Comparison of ENCODE assay signal across 8 mouse cellular contexts in the genomic region with DNA sequence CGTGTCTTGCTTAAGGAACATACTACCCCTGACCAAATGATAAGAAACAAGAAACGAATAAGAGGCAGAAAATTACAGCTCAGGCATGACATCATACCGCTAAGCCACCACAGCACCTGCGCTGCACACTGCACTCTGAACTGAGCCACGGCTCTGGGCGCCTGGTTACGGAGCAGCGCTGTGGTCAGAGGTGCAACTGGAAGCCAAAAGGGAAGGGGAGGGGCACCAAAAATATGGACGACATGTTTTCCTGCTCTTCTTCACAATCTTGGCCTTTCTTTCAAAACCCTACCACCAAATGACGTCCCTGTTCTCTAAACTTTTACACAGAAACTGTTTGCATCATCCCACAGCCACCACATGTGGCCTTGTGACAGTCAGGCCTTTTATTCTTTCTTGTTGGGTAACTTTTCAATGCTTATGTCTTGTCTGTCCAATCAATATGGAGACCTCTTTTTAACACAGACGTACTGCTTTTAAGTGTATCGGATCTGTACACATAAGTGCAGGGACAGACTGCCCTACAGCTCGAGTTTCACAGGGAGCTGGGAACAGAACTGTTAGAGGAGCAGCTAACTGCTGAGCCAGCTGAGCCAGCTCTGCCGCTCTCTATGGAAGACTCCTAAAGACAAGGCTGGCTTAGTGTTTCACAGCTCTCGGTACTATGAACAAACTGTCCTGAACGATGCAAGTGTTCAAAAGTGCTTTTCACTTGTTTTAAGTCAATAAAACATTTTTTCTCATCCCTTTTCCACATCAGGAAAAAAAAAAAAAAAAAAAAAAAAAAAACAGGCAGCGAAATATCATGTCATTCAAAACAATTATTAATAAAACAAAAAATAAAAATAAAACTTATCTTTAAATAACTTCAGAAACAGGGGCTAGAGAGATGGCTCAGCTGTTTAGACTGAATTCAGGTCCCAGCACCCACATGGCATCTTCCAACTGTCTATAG. TPM values are rescaled to one million over a fixed set of nuclear protein-coding genes. Genes with fewer than 3 reads are reported as not detected.
A peak's percentile ranks its signal among the peaks of the same experiment; 100 is the strongest.
DNase-seq lines count a peak whose midpoint lies in the region; ATAC-seq lines count a peak whose summit lies in the region.

No protein-coding gene starts in this region.

- H3K79me2 ChIP-seq in macrophage (ENCODE audit: inconsistent target): peaks cover 99% of the 10 kb centered on the region

- DNase-seq in spleen, adult 12 weeks (ENCODE audit: low spot score): peak; percentile 30
- DNase-seq in spleen, postnatal 14 days (ENCODE audit: low spot score in 2 of 2): no peak
- no peak for DNase-seq in embryonic facial prominence, embryonic 14.5 days (ENCODE audit: low spot score)
- DNase-seq in thymus, postnatal 4 days: peak; percentile 67
- DNase-seq in ovary, adult 18-20 months (ENCODE audit: low spot score): no peak
- no peak for DNase-seq in left cerebral cortex, adult 11 months (ENCODE audit: low spot score)
- no peak for DNase-seq in layer of hippocampus, adult 8-10 months (ENCODE audit: low spot score in 2 of 2)

- H3K27me3 ChIP-seq in embryonic facial prominence, embryonic 14.5 days (replicated peaks; ENCODE audit: control insufficient read depth, insufficient read depth, low read length): no peaks in the 10 kb centered on the region

- no peak overlapping the region for H3K9ac ChIP-seq in embryonic facial prominence, embryonic 14.5 days (ENCODE audit: low read depth, low read length)

- H3K4me1 ChIP-seq in embryonic facial prominence, embryonic 14.5 days (ENCODE audit: control insufficient read depth, insufficient read depth, low read length): peaks cover 18% of the 10 kb centered on the region

- H3K4me2 ChIP-seq in embryonic facial prominence, embryonic 14.5 days (ENCODE audit: low read depth, low read length): no peak overlapping the region

- H3K36me3 ChIP-seq in embryonic facial prominence, embryonic 14.5 days (ENCODE audit: control insufficient read depth, insufficient read depth, low read length): no peaks in the 10 kb centered on the region
- H3K36me3 ChIP-seq in macrophage (ENCODE audit: inconsistent target): peaks cover 6% of the 10 kb centered on the region; the same call in 1 of the 2 replicates

- no peaks in the 10 kb centered on the region for H3K9me3 ChIP-seq in embryonic facial prominence, embryonic 14.5 days (ENCODE audit: control insufficient read depth, low read length)

- 69% methylated on average over 17 of the region's 17 CpGs for WGBS in embryonic facial prominence, embryonic 14.5 days
- 35% methylated on average over 12 of the region's 17 CpGs for WGBS in macrophage (ENCODE audit: missing documents)

- peak overlapping the region; percentile 25; the same call in 1 of the 2 replicates for H3K27ac ChIP-seq in embryonic facial prominence, embryonic 14.5 days (replicated peaks; ENCODE audit: low read depth, low read length)
- peak overlapping the region; percentile 97 for H3K27ac ChIP-seq in macrophage

- no peak overlapping the region for H3K4me3 ChIP-seq in embryonic facial prominence, embryonic 14.5 days (ENCODE audit: low read depth, low read length)
- no peak overlapping the region; the same call in 1 of the 2 replicates for H3K4me3 ChIP-seq in macrophage (ENCODE audit: inconsistent target)

- no peak for ATAC-seq in embryonic facial prominence, embryonic 14.5 days (ENCODE audit: low read depth)

RNA-seq across cellular contexts. Expression of gene Iqgap1, which starts 43.3 kb away (rescaled TPM):
- polyA plus RNA-seq in embryonic facial prominence, embryonic 14.5 days (2014; fragmentation: Nextera tagmentation; extraction: Ambion mirVana): 68.6 and 73.7 TPM in 2 replicates
- 1,000 to 10,000 TPM in 19 of 26 experiments, 100 to 1,000 TPM in 7; 688 to 3,418 (median 1,422) TPM for total RNA-seq in macrophage (2018; cell fraction: chromatin; rRNA removed)
- 100 to 1,000 TPM; 187 to 587 (median 339) TPM for total RNA-seq in macrophage (2018; cell fraction: cytosol; rRNA removed)
- 1,000 to 10,000 TPM in 10 of 26 experiments, 100 to 1,000 TPM in 16; 382 to 1,913 (median 872) TPM for total RNA-seq in macrophage (2018; cell fraction: nucleus; rRNA removed)
- 294 to 476 TPM (median 316 TPM) in 3 replicates for polyA plus RNA-seq in macrophage (2018)
- 10 to 100 TPM; 26.3 to 29.4 (median 26.8) TPM for total RNA-seq in layer of hippocampus, adult 8-10 months (2022)

Comparison
In these comparisons a context has a peak if more than half of its experiments do, and no peak if none do; other contexts are left out.
1. DNase-seq: peak in spleen, adult 12 weeks (single experiment) and thymus, postnatal 4 days (single experiment); none in spleen, postnatal 14 days (0 of 2), embryonic facial prominence, embryonic 14.5 days (single experiment), ovary, adult 18-20 months (single experiment), left cerebral cortex, adult 11 months (single experiment) and layer of hippocampus, adult 8-10 months (0 of 2).